Mouse (Mus musculus) heart, embryonic 10.5 days (tissue): ENCODE results near the gene Psmc3ip. TPM values are rescaled to one million over a fixed set of nuclear protein-coding genes. Genes with fewer than 3 reads are reported as not detected.

Experiments
- DNase-seq: peaks from one replicate; pipeline ENCODE4 v3.0.0-alpha.2; 2017; ENCODE audit warnings: low spot score
- H3K27ac ChIP-seq: fragments of 300-500 bp; sonication (generic); 2 replicates; pipeline ENCODE4 v1.5.1; 2016; ENCODE audit warnings: mild to moderate bottlenecking
- H3K27me3 ChIP-seq: fragments of 300-500 bp; sonication (generic); 2 replicates; pipeline ENCODE4 v1.6.1; 2016; ENCODE audit warnings: mild to moderate bottlenecking; ENCODE audit not compliant: poor library complexity, insufficient read depth, severe bottlenecking
- H3K36me3 ChIP-seq: fragments of 300-500 bp; sonication (generic); 2 replicates; pipeline ENCODE4 v1.6.1; 2016; ENCODE audit warnings: mild to moderate bottlenecking, moderate library complexity
- H3K4me1 ChIP-seq: fragments of 300-500 bp; sonication (generic); 2 replicates; pipeline ENCODE4 v1.6.1; 2016; ENCODE audit warnings: mild to moderate bottlenecking
- H3K4me3 ChIP-seq: fragments of 300-500 bp; sonication (generic); 2 replicates; pipeline ENCODE4 v1.5.1; 2016; ENCODE audit warnings: mild to moderate bottlenecking, moderate library complexity
- H3K9me3 ChIP-seq: fragments of 300-500 bp; sonication (generic); 2 replicates; pipeline ENCODE4 v1.6.1; 2016; ENCODE audit warnings: mild to moderate bottlenecking, moderate library complexity
- WGBS: fragments of 180-500 bp; shearing (Covaris S2); methylation state at CpG from one replicate; pipeline ENCODE4 v1.1.7; 2016; 5-methylcytosine and 5-hydroxymethylcytosine counted together
- microRNA-seq: library from miRNA; unstranded; fragments of <30 nt; microRNA quantifications from one replicate; pipeline ENCODE4, GENCODE M21; 2017
- polyA plus RNA-seq: library from polyadenylated mRNA; unstranded; fragments of >200 nt; fragmentation: Nextera tagmentation; extraction: Ambion mirVana; gene quantifications from 2 replicates; pipeline ENCODE4 v1.2.1, GENCODE M21; 2016

The Psmc3ip gene
- polyA plus RNA-seq, 1 experiment from 2014 or later, result 40.8 TPM

GRCm38 (mm10) chr11:101052751-101053473 lies 42.3 kb downstream of the Psmc3ip start:
- H3K27ac ChIP-seq, result peak overlapping the region; percentile 39; the same call in 1 of the 2 replicates
- peaks cover 88% of the 10 kb centered on the region for H3K36me3 ChIP-seq
- WGBS, result 93% methylated on average over 10 of the region's 10 CpGs

GRCm38 (mm10) chr11:101051617-101052016 lies 43.6 kb downstream of the Psmc3ip start:
- DNase-seq, result no peak
- Histone ChIP-seq H3K9me3 (no peaks in the 10 kb centered on the region), H3K4me3 (no peak overlapping the region), H3K27me3 (no peaks in the 10 kb centered on the region), H3K4me1 (peaks cover 26% of the 10 kb centered on the region), H3K27ac (no peak overlapping the region), H3K36me3 (peaks cover 88% of the 10 kb centered on the region)
- 74% methylated on average over 8 of the region's 8 CpGs for WGBS

More at GRCm38 (mm10) chr11:101052751-101053473, 42.3 kb downstream of the Psmc3ip start:
- H3K4me3 ChIP-seq, result no peak overlapping the region
- no peak for DNase-seq
- no peaks in the 10 kb centered on the region for H3K27me3 ChIP-seq
- H3K9me3 ChIP-seq, result no peaks in the 10 kb centered on the region
- peaks cover 32% of the 10 kb centered on the region for H3K4me1 ChIP-seq

- H3K27ac ChIP-seq, result peak overlapping the region; percentile 9; the same call in 1 of the 2 replicates
- H3K4me1 ChIP-seq, result peaks cover 26% of the 10 kb centered on the region
- no peaks in the 10 kb centered on the region for H3K27me3 ChIP-seq
- H3K9me3 ChIP-seq, result no peaks in the 10 kb centered on the region
- DNase-seq, result no peak
- WGBS, result 78% methylated on average over 6 of the region's 6 CpGs
- H3K36me3 ChIP-seq, result peaks cover 91% of the 10 kb centered on the region
- H3K4me3 ChIP-seq, result no peak overlapping the region
Measured at GRCm38 (mm10) chr11:101051051-101051493, 44.2 kb downstream of the Psmc3ip start.

- peaks cover 92% of the 10 kb centered on the region for H3K36me3 ChIP-seq
- H3K4me3 ChIP-seq, result no peak overlapping the region
- peak overlapping the region; percentile 13; the same call in 1 of the 2 replicates for H3K27ac ChIP-seq
- WGBS, result 94% methylated on average over 9 of the region's 9 CpGs
- no peaks in the 10 kb centered on the region for H3K9me3 ChIP-seq
- no peak for DNase-seq
- peaks cover 24% of the 10 kb centered on the region for H3K4me1 ChIP-seq
- H3K27me3 ChIP-seq, result no peaks in the 10 kb centered on the region
Measured at GRCm38 (mm10) chr11:101050359-101050758, 44.9 kb downstream of the Psmc3ip start.

- peaks cover 94% of the 10 kb centered on the region for H3K36me3 ChIP-seq
- 72% methylated on average over 3 of the region's 3 CpGs for WGBS
Measured at GRCm38 (mm10) chr11:101047502-101047901, 47.7 kb downstream of the Psmc3ip start.

GRCm38 (mm10) chr11:101046440-101046839 lies 48.8 kb downstream of the Psmc3ip start:
- 0 out of 2 replicates have a peak overlapping the region, but pooled peaks have one; percentile 39 for H3K27ac ChIP-seq
- WGBS, result 31% methylated on average over 9 of the region's 9 CpGs
- peaks cover 21% of the 10 kb centered on the region for H3K4me1 ChIP-seq
- no peaks in the 10 kb centered on the region for H3K27me3 ChIP-seq
- H3K4me3 ChIP-seq, result no peak overlapping the region
- no peaks in the 10 kb centered on the region for H3K9me3 ChIP-seq
- DNase-seq, result peak; percentile 69
- H3K36me3 ChIP-seq, result peaks cover 94% of the 10 kb centered on the region

More at GRCm38 (mm10) chr11:101047502-101047901, 47.7 kb downstream of the Psmc3ip start:
- no peak for DNase-seq
- no peak overlapping the region for H3K4me3 ChIP-seq
- H3K9me3 ChIP-seq, result no peaks in the 10 kb centered on the region
- H3K27ac ChIP-seq, result peak overlapping the region; percentile 12; the same call in 1 of the 2 replicates
- no peaks in the 10 kb centered on the region for H3K27me3 ChIP-seq
- H3K4me1 ChIP-seq, result peaks cover 21% of the 10 kb centered on the region

- H3K36me3 ChIP-seq, result peaks cover 95% of the 10 kb centered on the region
- peaks cover 17% of the 10 kb centered on the region for H3K4me1 ChIP-seq
- 85% methylated on average over 4 of the region's 4 CpGs for WGBS
- H3K27ac ChIP-seq, result no peak overlapping the region
- H3K27me3 ChIP-seq, result no peaks in the 10 kb centered on the region
- DNase-seq, result peak; percentile 42
- H3K4me3 ChIP-seq, result no peak overlapping the region
- no peaks in the 10 kb centered on the region for H3K9me3 ChIP-seq
Measured at GRCm38 (mm10) chr11:101045826-101046225, 49.4 kb downstream of the Psmc3ip start.

Small RNAs within 50 kb of the gene (microRNA-seq; reads per million reads assigned to microRNA genes)
- not detected for gene Gm27626

Other genes starting within 250 kb of the Psmc3ip start
- gene Stat5b, start 244.7 kb downstream of the Psmc3ip start, polyA plus RNA-seq, result 25.7 and 30.1 TPM in 2 replicates
- 6.2 and 6.6 TPM in 2 replicates for gene Stat5a, start 236.1 kb downstream of the Psmc3ip start, polyA plus RNA-seq
- gene Stat3, start 155.9 kb downstream of the Psmc3ip start, polyA plus RNA-seq, result 33.7 and 41.5 TPM in 2 replicates
- gene Cavin1, start 124.5 kb downstream of the Psmc3ip start, polyA plus RNA-seq, result 139 and 252 TPM in 2 replicates
- gene Atp6v0a1, start 86.0 kb downstream of the Psmc3ip start, polyA plus RNA-seq, result 54.4 and 66.3 TPM in 2 replicates
- 13.9 and 15.8 TPM in 2 replicates for gene Naglu, start 25.4 kb downstream of the Psmc3ip start, polyA plus RNA-seq
- gene Hsd17b1, start 17.0 kb downstream of the Psmc3ip start, polyA plus RNA-seq, result 0.21 TPM in 1 of 2 replicates, not detected in the other
- gene Coasy, start 12.9 kb downstream of the Psmc3ip start, polyA plus RNA-seq, result 36.5 and 37.0 TPM in 2 replicates
- gene Mlx, start 8.2 kb downstream of the Psmc3ip start, polyA plus RNA-seq, result 42.6 and 52.0 TPM in 2 replicates
- gene Retreg3, start 24.5 kb upstream of the Psmc3ip start, polyA plus RNA-seq, result 12.6 and 13.0 TPM in 2 replicates
- 103 and 110 TPM in 2 replicates for gene Tubg1, start 24.5 kb upstream of the Psmc3ip start, polyA plus RNA-seq
- 3.0 and 4.2 TPM in 2 replicates for gene Tubg2, start 60.5 kb upstream of the Psmc3ip start, polyA plus RNA-seq
- gene Cntnap1, start 75.1 kb upstream of the Psmc3ip start, polyA plus RNA-seq, result 0.39 and 0.44 TPM in 2 replicates
- gene Plekhh3, start 75.9 kb upstream of the Psmc3ip start, polyA plus RNA-seq, result 5.6 and 6.4 TPM in 2 replicates
- gene Ccr10, start 80.0 kb upstream of the Psmc3ip start, polyA plus RNA-seq, result 0.16 and 0.19 TPM in 2 replicates
- gene Ezh1, start 131.0 kb upstream of the Psmc3ip start, polyA plus RNA-seq, result 12.9 and 13.3 TPM in 2 replicates
- 166 and 202 TPM in 2 replicates for gene Ramp2, start 150.6 kb upstream of the Psmc3ip start, polyA plus RNA-seq
- 130 and 137 TPM in 2 replicates for gene Vps25, start 158.3 kb upstream of the Psmc3ip start, polyA plus RNA-seq
- 13.9 and 14.8 TPM in 2 replicates for gene Wnk4, start 165.1 kb upstream of the Psmc3ip start, polyA plus RNA-seq
- 0.79 and 1.6 TPM in 2 replicates for gene Cntd1, start 183.6 kb upstream of the Psmc3ip start, polyA plus RNA-seq
- gene Coa3, start 183.7 kb upstream of the Psmc3ip start, polyA plus RNA-seq, result 189 and 198 TPM in 2 replicates
- 148 and 165 TPM in 2 replicates for gene Becn1, start 206.8 kb upstream of the Psmc3ip start, polyA plus RNA-seq
- 151 and 177 TPM in 2 replicates for gene Psme3, start 220.8 kb upstream of the Psmc3ip start, polyA plus RNA-seq
- gene Aoc2, start 229.6 kb upstream of the Psmc3ip start, polyA plus RNA-seq, result 1.3 and 1.4 TPM in 2 replicates
- 0.06 and 0.14 TPM in 2 replicates for gene Aoc3, start 235.2 kb upstream of the Psmc3ip start, polyA plus RNA-seq